Mouse (Mus musculus): ENCODE results near the gene Cckbr. TPM values are rescaled to one million over a fixed set of nuclear protein-coding genes. Genes with fewer than 3 reads are reported as not detected.

Gene Cckbr
- polyA plus RNA-seq (2012; ENCODE audit: insufficient read depth, low replicate concordance): not detected in 2 replicates

DNA sequence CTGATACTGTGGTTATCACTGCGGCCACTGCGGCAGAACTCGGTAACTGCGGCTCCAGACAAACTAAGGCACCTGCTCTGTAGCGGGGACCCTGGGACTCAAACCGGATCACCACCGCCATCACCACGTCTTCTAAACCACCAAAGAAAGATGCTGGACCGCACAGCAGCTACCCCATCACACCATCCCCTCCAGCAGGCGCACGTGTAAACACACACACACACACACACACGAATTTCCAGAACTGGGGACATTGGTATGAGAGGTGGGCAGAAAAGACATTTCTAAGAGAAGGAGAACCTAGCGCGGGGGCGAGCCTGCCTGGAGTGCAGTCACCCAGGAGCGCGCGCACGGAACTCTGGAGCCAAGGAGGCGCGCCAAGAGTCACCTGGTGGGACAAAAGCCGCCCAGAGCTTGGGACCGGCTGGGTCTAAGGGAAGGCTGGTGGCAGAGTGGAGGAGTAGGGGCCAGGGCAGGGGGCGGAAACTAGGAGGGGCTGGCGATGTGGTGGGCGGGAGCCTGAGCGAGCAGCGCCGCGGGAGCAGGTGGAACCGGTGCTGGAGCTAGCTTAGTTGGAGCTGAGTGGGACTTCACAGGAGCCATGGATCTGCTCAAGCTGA is at the start of gene Cckbr:
Gene Cckbr, plus strand, starts transcription at position 308 of the 620 bp plus-strand sequence.
- Histone ChIP-seq H3K36me3 (replicated peaks; ENCODE audit: low read length) (no peaks in the 10 kb centered on the region), H3K27me3 (replicated peaks) (peaks cover 52% of the 10 kb centered on the region), H3K9me3 (peaks cover 6% of the 10 kb centered on the region; the same call in 1 of the 2 replicates), H3K4me3 (replicated peaks) (no peak within 1 kb of the TSS), H3K4me1 (no peaks in the 10 kb centered on the region)
- TF ChIP-seq FLI1 (IDR thresholded peaks at IDR 0.05; ENCODE audit: low read length): no peak
- TF ChIP-seq GATA1 (IDR thresholded peaks at IDR 0.05; ENCODE audit: borderline replicate concordance, low read length): no peak

- H3K4me3 ChIP-seq (replicated peaks): no peak overlapping the region
- TF ChIP-seq GATA1 (IDR thresholded peaks at IDR 0.05; ENCODE audit: borderline replicate concordance, low read length): no peak
- no peak for TF ChIP-seq FLI1 (IDR thresholded peaks at IDR 0.05; ENCODE audit: low read length)
- H3K27me3 ChIP-seq (replicated peaks): no peaks in the 10 kb centered on the region
- H3K4me1 ChIP-seq: no peaks in the 10 kb centered on the region
- H3K9me3 ChIP-seq: no peaks in the 10 kb centered on the region
- H3K36me3 ChIP-seq (replicated peaks; ENCODE audit: low read length): peaks cover 99% of the 10 kb centered on the region
Measured at GRCm38 (mm10) chr7:105380329-105380728, 45.2 kb upstream of the Cckbr start.

- H3K36me3 ChIP-seq (replicated peaks; ENCODE audit: low read length): peaks cover 90% of the 10 kb centered on the region
- no peaks in the 10 kb centered on the region for H3K27me3 ChIP-seq (replicated peaks)
- no peak overlapping the region for H3K4me3 ChIP-seq (replicated peaks)
- TF ChIP-seq GATA1 (IDR thresholded peaks at IDR 0.05; ENCODE audit: borderline replicate concordance, low read length): no peak
- no peak for TF ChIP-seq FLI1 (IDR thresholded peaks at IDR 0.05; ENCODE audit: low read length)
- no peaks in the 10 kb centered on the region for H3K9me3 ChIP-seq
- no peaks in the 10 kb centered on the region for H3K4me1 ChIP-seq
Measured at GRCm38 (mm10) chr7:105387696-105388095, 37.8 kb upstream of the Cckbr start.

- H3K4me1 ChIP-seq: peaks cover 2% of the 10 kb centered on the region; the same call in 1 of the 2 replicates
- H3K9me3 ChIP-seq: no peaks in the 10 kb centered on the region
- H3K27me3 ChIP-seq (replicated peaks): no peaks in the 10 kb centered on the region
- TF ChIP-seq FLI1 (IDR thresholded peaks at IDR 0.05; ENCODE audit: low read length) (no peak), GATA1 (IDR thresholded peaks at IDR 0.05; ENCODE audit: borderline replicate concordance, low read length) (no peak)
- H3K4me3 ChIP-seq (replicated peaks): no peak overlapping the region
- H3K36me3 ChIP-seq (replicated peaks; ENCODE audit: low read length): peaks cover 74% of the 10 kb centered on the region
Measured at GRCm38 (mm10) chr7:105390236-105390635, 35.3 kb upstream of the Cckbr start.

DNA sequence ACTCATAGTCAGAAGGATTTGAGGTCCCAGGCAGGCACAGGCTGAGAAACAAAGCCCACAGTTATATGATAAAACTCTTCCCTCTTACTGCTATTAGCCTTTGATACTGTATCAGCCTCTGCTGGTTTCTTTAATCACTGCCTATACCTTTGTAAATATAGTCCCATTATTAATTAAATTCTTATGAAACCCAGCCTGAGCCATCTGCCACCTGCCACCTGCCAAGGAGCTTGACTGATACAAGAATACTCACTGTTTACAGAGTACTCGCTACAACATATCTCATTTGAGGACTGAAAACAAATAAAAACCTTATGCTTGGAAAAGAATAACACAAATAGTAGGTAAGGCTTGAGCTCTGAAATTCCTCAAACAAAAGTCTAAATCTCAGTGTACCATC is 30.9 kb upstream of the Cckbr start:
- Histone ChIP-seq H3K4me1 (peaks cover 43% of the 10 kb centered on the region), H3K4me3 (replicated peaks) (no peak overlapping the region), H3K27me3 (replicated peaks) (no peaks in the 10 kb centered on the region), H3K36me3 (replicated peaks; ENCODE audit: low read length) (peaks cover 34% of the 10 kb centered on the region), H3K9me3 (no peaks in the 10 kb centered on the region)
- TF ChIP-seq FLI1 (IDR thresholded peaks at IDR 0.05; ENCODE audit: low read length) (no peak), GATA1 (IDR thresholded peaks at IDR 0.05; ENCODE audit: borderline replicate concordance, low read length) (no peak)

DNA sequence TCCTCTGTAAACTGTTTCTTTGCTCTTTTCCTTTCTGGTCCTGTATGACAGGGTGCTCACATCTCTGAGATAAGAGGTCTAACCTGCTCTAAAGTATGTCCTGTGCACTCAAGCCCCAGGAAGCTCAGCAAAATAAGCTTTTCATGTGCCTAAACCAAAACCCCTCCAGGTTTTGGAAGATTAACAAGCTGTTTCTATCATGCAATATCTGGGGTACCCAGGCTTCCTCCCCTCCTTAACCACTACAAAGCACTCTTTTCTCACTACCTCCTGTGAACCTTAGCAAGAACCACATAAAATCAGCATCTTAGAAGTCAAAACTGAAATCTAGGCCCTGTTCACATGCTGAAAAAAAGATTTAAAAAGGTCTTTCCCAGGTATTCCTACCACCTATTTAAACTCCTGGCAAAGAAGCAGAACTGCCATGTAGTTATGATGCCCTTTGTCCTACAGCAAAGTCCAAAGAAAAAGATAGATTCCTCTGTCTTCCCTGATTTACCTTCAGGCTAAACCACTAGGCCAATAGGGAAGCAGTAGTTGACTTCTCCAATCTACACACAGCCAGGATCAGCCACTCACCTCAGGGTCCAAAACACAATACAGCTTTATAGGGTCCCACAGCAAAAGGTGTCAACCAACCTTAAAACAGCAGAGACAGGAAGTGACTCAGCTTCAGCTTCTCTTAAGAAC is 30.3 kb upstream of the Cckbr start:
- Histone ChIP-seq H3K27me3 (replicated peaks) (no peaks in the 10 kb centered on the region), H3K4me1 (peaks cover 44% of the 10 kb centered on the region), H3K4me3 (replicated peaks) (no peak overlapping the region), H3K36me3 (replicated peaks; ENCODE audit: low read length) (peaks cover 27% of the 10 kb centered on the region), H3K9me3 (no peaks in the 10 kb centered on the region)
- TF ChIP-seq FLI1 (IDR thresholded peaks at IDR 0.05; ENCODE audit: low read length) (no peak), GATA1 (IDR thresholded peaks at IDR 0.05; ENCODE audit: borderline replicate concordance, low read length) (no peak)

- no peaks in the 10 kb centered on the region for H3K9me3 ChIP-seq
- peak overlapping the region; percentile 46 for H3K4me3 ChIP-seq (replicated peaks)
- peaks cover 49% of the 10 kb centered on the region for H3K4me1 ChIP-seq
- TF ChIP-seq FLI1 (IDR thresholded peaks at IDR 0.05; ENCODE audit: low read length) (no peak), GATA1 (IDR thresholded peaks at IDR 0.05; ENCODE audit: borderline replicate concordance, low read length) (no peak)
- no peaks in the 10 kb centered on the region for H3K27me3 ChIP-seq (replicated peaks)
- peaks cover 25% of the 10 kb centered on the region for H3K36me3 ChIP-seq (replicated peaks; ENCODE audit: low read length)
Measured at GRCm38 (mm10) chr7:105396126-105396525, 29.4 kb upstream of the Cckbr start.

- TF ChIP-seq GATA1 (IDR thresholded peaks at IDR 0.05; ENCODE audit: borderline replicate concordance, low read length) (no peak), FLI1 (IDR thresholded peaks at IDR 0.05; ENCODE audit: low read length) (no peak)
- Histone ChIP-seq H3K4me1 (peaks cover 49% of the 10 kb centered on the region), H3K4me3 (replicated peaks) (peak overlapping the region; percentile 98), H3K36me3 (replicated peaks; ENCODE audit: low read length) (peaks cover 6% of the 10 kb centered on the region), H3K27me3 (replicated peaks) (peaks cover under 1% of the 10 kb centered on the region), H3K9me3 (no peaks in the 10 kb centered on the region)
Measured at GRCm38 (mm10) chr7:105399058-105399934, 26.2 kb upstream of the Cckbr start.

DNA sequence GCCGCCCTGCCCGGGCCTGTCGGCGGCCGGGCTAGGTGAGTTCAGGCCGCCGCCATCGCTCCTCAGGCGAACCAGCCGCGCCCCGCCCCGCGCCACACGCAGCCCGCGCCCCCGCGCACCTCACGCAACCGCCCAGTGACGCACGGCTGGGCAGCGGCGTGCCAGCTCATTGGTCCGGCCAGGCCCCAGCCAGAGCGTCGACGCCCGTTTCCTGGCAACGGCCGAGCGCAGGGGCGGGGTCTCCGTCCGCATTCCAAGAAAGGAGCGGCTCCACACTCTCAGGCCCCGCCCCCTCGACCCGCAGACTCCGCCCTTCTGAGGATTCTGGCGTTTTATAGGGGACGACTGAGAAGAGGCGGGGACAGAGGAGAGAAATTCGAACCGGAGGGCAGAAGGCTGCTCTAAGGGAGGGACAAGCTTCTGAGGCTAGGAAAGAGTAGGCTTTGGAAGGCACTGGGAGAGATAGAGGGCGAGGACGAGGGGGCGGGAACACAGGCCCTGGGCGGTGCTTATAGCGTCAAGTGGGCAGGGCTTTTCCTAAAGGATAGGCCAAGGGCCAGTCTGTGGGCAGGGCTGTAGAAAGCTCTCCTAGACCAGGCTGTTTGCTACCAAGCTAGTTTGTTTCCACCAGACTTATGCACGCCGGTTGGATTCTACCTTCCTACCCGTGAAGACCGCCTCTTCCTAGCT is 25.5 kb upstream of the Cckbr start, which contains the start of gene Fam160a2:
Gene Fam160a2, minus strand, starts transcription at position 120 of the 690 bp plus-strand sequence.
- H3K4me1 ChIP-seq: peaks cover 48% of the 10 kb centered on the region
- H3K27me3 ChIP-seq (replicated peaks): peaks cover 9% of the 10 kb centered on the region
- peak within 1 kb of the TSS; percentile 98 for H3K4me3 ChIP-seq (replicated peaks)
- H3K36me3 ChIP-seq (replicated peaks; ENCODE audit: low read length): peaks cover 3% of the 10 kb centered on the region
- no peaks in the 10 kb centered on the region for H3K9me3 ChIP-seq
- TF ChIP-seq GATA1 (IDR thresholded peaks at IDR 0.05; ENCODE audit: borderline replicate concordance, low read length) (no peak), FLI1 (IDR thresholded peaks at IDR 0.05; ENCODE audit: low read length) (no peak)
